15 mouse cellular contexts compared by ENCODE assay signal in genomic region chr16:94246058-94246784, GRCm38 (mm10).
DNase-seq lines count a peak whose midpoint lies in the region; ATAC-seq and TF ChIP-seq lines count a peak whose summit lies in the region.
"Had no signal": no experiment of that assay in that cellular context is flagged by ENCODE, and none has a peak within 500 bp of the region (broad histone marks: within the 10 kb centered on the region; RNA-seq: fewer than 3 reads in every experiment).

No protein-coding gene starts in this region.

- H3K79me2 ChIP-seq in CH12.LX (replicated peaks; ENCODE audit: control insufficient read depth, extremely low read depth, insufficient read depth, poor library complexity, severe bottlenecking): no peaks in the 10 kb centered on the region

- in situ Hi-C loops in CH12.LX (cut with MboI; ENCODE audit: low pct_ligation_motif_present, low pct_unique_long_range_greater_than_20kb, low sequenced_read_pairs): no loop called here

- H3K4me1 ChIP-seq in hindbrain, embryonic 10.5 days (replicated peaks): peaks cover 20% of the 10 kb centered on the region
- no peaks in the 10 kb centered on the region for H3K4me1 ChIP-seq in hindbrain, postnatal 0 days (ENCODE audit: insufficient read depth, low read length)
- peaks cover 9 to 33% of the 10 kb centered on the region in 2 experiments for H3K4me1 ChIP-seq in CH12.LX (ENCODE audit: control insufficient read depth in 1 of 2, insufficient read depth in 2 of 2)
- H3K4me1 ChIP-seq in limb, embryonic 10.5 days: peaks cover 70% of the 10 kb centered on the region

- WGBS in hindbrain, embryonic 10.5 days: 81% methylated on average over 17 of the region's 17 CpGs
- WGBS in hindbrain, postnatal 0 days: 77% methylated on average over 17 of the region's 17 CpGs
- 47% methylated on average over 17 of the region's 17 CpGs for WGBS in limb, embryonic 10.5 days

- peak overlapping the region; percentile 8; the same call in 1 of the 2 replicates for H3K27ac ChIP-seq in hindbrain, embryonic 10.5 days
- no peak overlapping the region for H3K27ac ChIP-seq in hindbrain, postnatal 0 days
- no peak overlapping the region for H3K27ac ChIP-seq in CH12.LX (ENCODE audit: insufficient read depth, low read depth)
- peak overlapping the region; percentile 85 for H3K27ac ChIP-seq in limb, embryonic 10.5 days
- H3K27ac ChIP-seq: heart, adult 2 months; hindbrain, embryonic 12.5 days had no signal

- ATAC-seq in hindbrain, postnatal 0 days: no peak
- ATAC-seq in monocyte, adult 5-6 weeks (replicated peaks; ENCODE audit: insufficient number of reproducible peaks, low FRiP score, low TSS enrichment, poor library complexity, severe bottlenecking): peak; percentile 89
- ATAC-seq: forebrain, embryonic 16.5 days; midbrain, embryonic 16.5 days had no signal

- TF ChIP-seq CTCF in hindbrain, postnatal 0 days (IDR thresholded peaks at IDR 0.05; ENCODE audit: low read depth): no peak
- TF ChIP-seq CTCF in CH12.LX (conservative IDR thresholded peaks at IDR 0.05 in 1 of 2, IDR thresholded peaks at IDR 0.05 in 1 of 2; ENCODE audit: low read depth in 2 of 2, low read length in 2 of 2): no peak

- peak; percentile 60; the same call in 1 of the 2 replicates for TF ChIP-seq EP300 in CH12.LX (IDR thresholded peaks at IDR 0.05; ENCODE audit: low read length)

- no peak overlapping the region for H3K4me2 ChIP-seq in hindbrain, postnatal 0 days (ENCODE audit: low read depth, low read length)
- H3K4me2 ChIP-seq in CH12.LX (ENCODE audit: insufficient read depth, low read depth, poor library complexity, severe bottlenecking): no peak overlapping the region
- H3K4me2 ChIP-seq: hindbrain, embryonic 12.5 days had no signal

- H3K9me3 ChIP-seq in hindbrain, embryonic 10.5 days: no peaks in the 10 kb centered on the region
- no peaks in the 10 kb centered on the region for H3K9me3 ChIP-seq in hindbrain, postnatal 0 days (ENCODE audit: low read length)
- H3K9me3 ChIP-seq in CH12.LX (replicated peaks; ENCODE audit: low read length): peaks cover 1% of the 10 kb centered on the region
- no peaks in the 10 kb centered on the region for H3K9me3 ChIP-seq in limb, embryonic 10.5 days (replicated peaks)
- H3K9me3 ChIP-seq: hindbrain, embryonic 12.5 days had no signal

- no peak for TF ChIP-seq POLR2A in CH12.LX (IDR thresholded peaks at IDR 0.05; ENCODE audit: low read depth, low read length)

- no peak for TF ChIP-seq RAD21 in CH12.LX (IDR thresholded peaks at IDR 0.05; ENCODE audit: low read depth, low read length)

- dilution Hi-C loops in CH12.LX (cut with MboI; ENCODE audit: extremely low pct_ligation_motif_present, extremely low pct_unique_long_range_greater_than_20kb, low sequenced_read_pairs): no loop called here

- no peaks in the 10 kb centered on the region for H3K36me3 ChIP-seq in hindbrain, embryonic 10.5 days
- H3K36me3 ChIP-seq in hindbrain, postnatal 0 days (ENCODE audit: insufficient read depth, low read length): no peaks in the 10 kb centered on the region
- H3K36me3 ChIP-seq in CH12.LX (replicated peaks in 1 of 2; ENCODE audit: control insufficient read depth in 1 of 2, insufficient read depth in 1 of 2, low read length in 1 of 2): peaks cover 2 to 49% of the 10 kb centered on the region in 2 experiments
- no peaks in the 10 kb centered on the region for H3K36me3 ChIP-seq in limb, embryonic 10.5 days
- H3K36me3 ChIP-seq: hindbrain, embryonic 12.5 days had no signal

- H3K4me3 ChIP-seq in hindbrain, embryonic 10.5 days: no peak overlapping the region
- no peak overlapping the region for H3K4me3 ChIP-seq in hindbrain, postnatal 0 days (ENCODE audit: low read length)
- H3K4me3 ChIP-seq in CH12.LX (replicated peaks in 1 of 3; ENCODE audit: low read depth in 2 of 3, low read length in 2 of 3, poor library complexity in 1 of 3): no peak overlapping the region
- H3K4me3 ChIP-seq in limb, embryonic 10.5 days: peak overlapping the region; percentile 3; the same call in 1 of the 2 replicates
- H3K4me3 ChIP-seq: heart, adult 2 months; hindbrain, embryonic 12.5 days had no signal

- H3K9ac ChIP-seq in hindbrain, postnatal 0 days (replicated peaks; ENCODE audit: low read length): no peak overlapping the region
- no peak overlapping the region for H3K9ac ChIP-seq in CH12.LX (ENCODE audit: insufficient read depth, low read depth)
- H3K9ac ChIP-seq: hindbrain, embryonic 12.5 days had no signal

- DNase-seq in hindbrain, embryonic 10.5 days (ENCODE audit: low spot score): no peak
- DNase-seq in hindbrain, postnatal 0 days (ENCODE audit: low spot score): no peak
- peak; percentile 72 for DNase-seq in CH12.LX (ENCODE audit: extremely low read depth)
- peak; percentile 66 for DNase-seq in limb, embryonic 10.5 days (ENCODE audit: low spot score)
- no peak for DNase-seq in yolk sac, embryonic 10.5 days (ENCODE audit: low spot score)
- DNase-seq in adrenal gland, postnatal 4 days (ENCODE audit: low spot score in 2 of 2): no peak
- DNase-seq in thymus, postnatal 0 days (ENCODE audit: low spot score): no peak
- DNase-seq: cerebellum, postnatal 36 days; kidney, postnatal 10 days; thymus, adult 2 months had no signal

- H3K27me3 ChIP-seq in hindbrain, embryonic 10.5 days (ENCODE audit: insufficient read depth, poor library complexity, severe bottlenecking): peaks cover 5% of the 10 kb centered on the region; the same call in 1 of the 2 replicates
- H3K27me3 ChIP-seq in hindbrain, postnatal 0 days (ENCODE audit: insufficient read depth, low read length): no peaks in the 10 kb centered on the region
- no peaks in the 10 kb centered on the region for H3K27me3 ChIP-seq in CH12.LX (replicated peaks)
- peaks cover 14% of the 10 kb centered on the region; the same call in 1 of the 2 replicates for H3K27me3 ChIP-seq in limb, embryonic 10.5 days (ENCODE audit: low read depth, poor library complexity, severe bottlenecking)
- H3K27me3 ChIP-seq: hindbrain, embryonic 12.5 days had no signal

TF ChIP-seq in CH12.LX, 34 proteins besides CTCF, POLR2A, EP300 and RAD21:
- TF ChIP-seq ZNF384 (IDR thresholded peaks at IDR 0.05; ENCODE audit: low read depth, low read length) (no peak), MAZ (IDR thresholded peaks at IDR 0.05; ENCODE audit: low read depth, low read length) (no peak), BHLHE40 (IDR thresholded peaks at IDR 0.05; ENCODE audit: low read depth, low read length) (peak; percentile 97), ELF1 (IDR thresholded peaks at IDR 0.05; ENCODE audit: low read depth, low read length) (peak; percentile 41; the same call in 1 of the 2 replicates), PAX5 (IDR thresholded peaks at IDR 0.05; ENCODE audit: low read length) (no peak), ETS1 (conservative IDR thresholded peaks at IDR 0.05; ENCODE audit: low read depth, low read length) (peak; percentile 66), MAX (IDR thresholded peaks at IDR 0.05; ENCODE audit: low read length) (peak; percentile 40; the same call in 1 of the 2 replicates), IRF4 (IDR thresholded peaks at IDR 0.05; ENCODE audit: low read depth, low read length) (peak; percentile 81)

Comparison
In these comparisons a context has a peak if more than half of its experiments do, and no peak if none do; other contexts are left out.
1. H3K27ac ChIP-seq: peak in hindbrain, embryonic 10.5 days (single experiment) and limb, embryonic 10.5 days (single experiment); none in hindbrain, postnatal 0 days (single experiment) and CH12.LX (single experiment).
2. DNase-seq: peak in CH12.LX (single experiment) and limb, embryonic 10.5 days (single experiment); none in hindbrain, embryonic 10.5 days (single experiment), hindbrain, postnatal 0 days (single experiment), yolk sac, embryonic 10.5 days (single experiment), adrenal gland, postnatal 4 days (0 of 2) and thymus, postnatal 0 days (single experiment).